Mouse (Mus musculus): ENCODE data around the gene Olfr862. TPM values are rescaled to one million over a fixed set of nuclear protein-coding genes. Genes with fewer than 3 reads are reported as not detected.

Olfr862 gene
- polyA plus RNA-seq (2015; fragmentation: Nextera tagmentation; extraction: Ambion mirVana): not detected in 2 replicates

DNA sequence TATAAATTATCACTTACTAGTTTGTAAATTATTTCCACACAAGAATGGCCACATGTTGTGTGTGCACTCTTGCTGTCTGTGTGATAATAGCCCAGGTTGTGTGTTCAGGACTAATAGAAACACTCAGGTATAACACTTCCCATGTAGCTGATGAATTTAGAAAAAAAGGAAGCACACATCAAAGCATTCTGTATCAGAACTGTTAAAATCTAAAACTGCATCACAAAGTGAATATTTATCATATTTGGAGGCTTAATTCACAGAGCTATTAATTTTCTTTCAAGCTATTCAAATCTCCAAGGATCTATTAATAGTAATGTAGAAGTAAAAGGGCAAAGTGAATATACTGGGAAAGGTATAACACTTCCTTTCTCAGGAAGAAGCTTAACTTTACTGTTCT is at the start of gene Olfr862:
Olfr862 (minus strand) TSS at position 101 of the 400 bp plus-strand sequence.
- H3K4me3 ChIP-seq: no peak within 1 kb of the TSS

DNA sequence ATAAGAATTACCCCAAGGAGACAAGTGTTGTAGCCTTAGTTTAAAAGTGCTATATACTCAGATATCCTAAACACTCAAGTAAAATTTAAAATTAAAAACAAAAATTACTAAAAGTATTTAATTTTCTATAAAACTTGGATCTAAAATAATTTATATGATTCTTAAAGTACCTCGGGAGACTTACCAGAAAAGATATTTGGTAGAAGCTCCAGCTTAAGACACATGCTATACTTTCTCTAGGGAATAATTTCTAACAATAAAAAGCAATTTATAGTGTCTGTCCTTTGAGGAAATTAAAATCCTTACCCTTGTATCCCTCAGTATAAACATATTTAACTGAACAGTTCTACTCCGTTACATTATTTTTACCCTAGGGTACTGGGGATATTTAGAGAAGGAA is 28.8 kb upstream of the Olfr862 start, which contains the start of gene Olfr77:
Olfr77 (plus strand) TSS at position 301 of the 400 bp plus-strand sequence.
- 94% methylated on average over 2 of the region's 2 CpGs for WGBS
- Histone ChIP-seq H3K9me3 (peaks cover 7% of the 10 kb centered on the region), H3K4me2 (no peak within 1 kb of the TSS), H3K9ac (no peak within 1 kb of the TSS), H3K36me3 (replicated peaks) (no peaks in the 10 kb centered on the region), H3K27me3 (replicated peaks) (no peaks in the 10 kb centered on the region), H3K4me1 (no peaks in the 10 kb centered on the region), H3K4me3 (no peak within 1 kb of the TSS), H3K27ac (no peak within 1 kb of the TSS)
- no peak for ATAC-seq (replicated peaks)

More for the DNA sequence above, at the start of gene Olfr862:
- H3K36me3 ChIP-seq (replicated peaks): no peaks in the 10 kb centered on the region
- 0 out of 2 replicates have a peak, but pooled peaks cover 14% of the 10 kb centered on the region for H3K9me3 ChIP-seq
- H3K4me1 ChIP-seq: no peaks in the 10 kb centered on the region
- H3K4me2 ChIP-seq: no peak within 1 kb of the TSS
- no peak within 1 kb of the TSS for H3K9ac ChIP-seq
- no peaks in the 10 kb centered on the region for H3K27me3 ChIP-seq (replicated peaks)
- no peak for ATAC-seq (replicated peaks)
- H3K27ac ChIP-seq: no peak within 1 kb of the TSS

DNA sequence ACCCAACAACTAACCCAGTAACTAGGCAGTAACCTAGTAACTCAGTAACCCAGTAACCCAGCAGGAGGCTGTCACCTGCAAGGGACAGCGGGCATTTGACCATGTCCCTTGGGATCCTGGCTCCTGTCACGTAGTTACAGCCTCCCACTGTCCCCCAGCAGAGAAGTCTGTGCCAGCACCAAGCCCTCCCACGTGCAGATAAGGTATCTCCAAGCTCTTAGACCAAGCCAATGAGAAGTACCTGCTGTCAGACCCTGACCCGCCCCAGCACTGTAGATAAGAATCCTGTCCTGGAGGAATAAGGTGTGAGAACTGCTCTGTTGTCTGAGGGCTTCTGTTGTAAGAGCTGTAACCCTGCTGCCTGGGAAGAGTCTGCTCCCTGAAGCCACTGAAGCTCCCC is 23.4 kb upstream of the Olfr862 start:
- peaks cover 13% of the 10 kb centered on the region for H3K9me3 ChIP-seq
- no peak for ATAC-seq (replicated peaks)
- WGBS: 66% methylated on average over 4 of the region's 4 CpGs

DNA sequence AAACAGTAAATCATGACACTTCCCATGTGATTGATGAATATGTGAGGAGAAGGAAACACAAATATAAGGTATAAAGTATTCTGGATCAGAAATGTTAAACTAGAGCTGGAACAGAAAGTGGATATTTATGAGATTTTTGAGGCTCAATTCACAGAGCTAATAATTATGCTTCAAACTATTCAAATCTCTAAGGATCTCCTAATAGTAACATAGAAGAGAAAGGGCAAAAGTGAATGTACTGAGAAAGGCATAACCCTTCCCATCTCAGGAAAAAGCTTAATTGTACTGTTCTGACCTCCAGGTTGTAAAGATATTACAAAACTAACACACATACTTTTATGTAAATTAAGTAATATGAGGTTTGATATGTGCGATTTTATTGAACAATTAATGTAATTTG is 38.2 kb downstream of the Olfr862 start, which contains the start of gene Olfr860:
Olfr860 (minus strand) TSS at position 101 of the 400 bp plus-strand sequence.
- no peak within 1 kb of the TSS for H3K27ac ChIP-seq
- no peak within 1 kb of the TSS for H3K4me3 ChIP-seq
- H3K4me1 ChIP-seq: no peaks in the 10 kb centered on the region
- H3K4me2 ChIP-seq: no peak within 1 kb of the TSS
- H3K36me3 ChIP-seq (replicated peaks): no peaks in the 10 kb centered on the region
- ATAC-seq (replicated peaks): no peak
- H3K27me3 ChIP-seq (replicated peaks): no peaks in the 10 kb centered on the region
- WGBS: 80% methylated on average over 1 of the region's 1 CpGs
- H3K9me3 ChIP-seq: peaks cover 10% of the 10 kb centered on the region; the same call in 1 of the 2 replicates
- H3K9ac ChIP-seq: no peak within 1 kb of the TSS

More for the DNA sequence above, 23.4 kb upstream of the Olfr862 start:
- H3K27me3 ChIP-seq (replicated peaks): no peaks in the 10 kb centered on the region
- H3K27ac ChIP-seq: no peak overlapping the region
- H3K4me1 ChIP-seq: no peaks in the 10 kb centered on the region
- H3K4me3 ChIP-seq: no peak overlapping the region
- H3K9ac ChIP-seq: no peak overlapping the region
- H3K36me3 ChIP-seq (replicated peaks): no peaks in the 10 kb centered on the region
- H3K4me2 ChIP-seq: no peak overlapping the region

Other genes with a start within 250 kb of the Olfr862 start
- not detected in 2 replicates for gene Olfr857, start 178.6 kb downstream of the Olfr862 start, polyA plus RNA-seq (2015; fragmentation: Nextera tagmentation; extraction: Ambion mirVana)
- not detected in 2 replicates for gene Olfr58, start 107.7 kb downstream of the Olfr862 start, polyA plus RNA-seq (2015; fragmentation: Nextera tagmentation; extraction: Ambion mirVana)
- not detected in 2 replicates for gene Olfr859, start 83.1 kb downstream of the Olfr862 start, polyA plus RNA-seq (2015; fragmentation: Nextera tagmentation; extraction: Ambion mirVana)
- not detected in 2 replicates for gene Olfr860, start 38.3 kb downstream of the Olfr862 start, polyA plus RNA-seq (2015; fragmentation: Nextera tagmentation; extraction: Ambion mirVana)
- 0.09 and 0.14 TPM in 2 replicates for gene Olfr77, start 28.9 kb upstream of the Olfr862 start, polyA plus RNA-seq (2015; fragmentation: Nextera tagmentation; extraction: Ambion mirVana)
- gene Olfr866, start 140.0 kb upstream of the Olfr862 start, polyA plus RNA-seq (2015; fragmentation: Nextera tagmentation; extraction: Ambion mirVana): not detected in 2 replicates
- not detected in 2 replicates for gene Olfr867, start 169.6 kb upstream of the Olfr862 start, polyA plus RNA-seq (2015; fragmentation: Nextera tagmentation; extraction: Ambion mirVana)
- not detected in 2 replicates for gene Olfr868, start 210.6 kb upstream of the Olfr862 start, polyA plus RNA-seq (2015; fragmentation: Nextera tagmentation; extraction: Ambion mirVana)
- gene Olfr869, start 241.0 kb upstream of the Olfr862 start, polyA plus RNA-seq (2015; fragmentation: Nextera tagmentation; extraction: Ambion mirVana): not detected in 2 replicates